Mouse (Mus musculus) heart, postnatal 0 days (tissue): ENCODE results near the gene Gbf1.

Experiments
- CTCF ChIP-seq: IDR thresholded peaks from 2 replicates; pipeline ENCODE4 v1.5.1; 2016; ENCODE audit warnings: antibody characterized with exemption, control low read depth, low read depth
- EP300 ChIP-seq: IDR thresholded peaks from 2 replicates; pipeline ENCODE4 v1.6.1; 2016; ENCODE audit warnings: antibody characterized with exemption, low read depth

DNA sequence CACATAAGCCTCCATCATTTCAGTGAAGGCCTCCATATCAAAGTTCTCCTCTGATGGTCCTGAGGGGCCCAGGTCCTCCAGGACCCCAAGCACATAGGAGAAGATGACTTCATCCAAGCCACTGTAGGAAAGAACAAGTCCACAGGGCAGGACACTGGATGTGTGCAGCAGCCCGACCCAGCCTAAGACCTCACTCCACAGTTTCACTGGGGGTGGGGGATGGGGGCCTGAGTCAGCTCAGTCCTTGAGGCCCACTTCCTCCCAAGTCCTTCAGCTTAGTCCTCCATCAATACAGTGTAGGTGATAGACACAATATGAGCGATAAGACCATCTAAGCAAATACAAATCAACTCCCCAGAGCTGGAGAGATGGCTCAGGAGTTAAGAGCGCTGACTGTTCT, 179.6 kb downstream of the Gbf1 start:
- TF ChIP-seq CTCF = no peak
- TF ChIP-seq EP300 = no peak
